ENCODE assay signal across 29 mouse cellular contexts in genomic region chr19:5483386-5484359, GRCm38 (mm10). TPM values are rescaled to one million over a fixed set of nuclear protein-coding genes. Genes with fewer than 3 reads are reported as not detected.
A peak's percentile ranks its signal among the peaks of the same experiment; 100 is the strongest.
DNase-seq lines count a peak whose midpoint lies in the region; ATAC-seq and TF ChIP-seq lines count a peak whose summit lies in the region.
"Had no signal": no experiment of that assay in that cellular context is flagged by ENCODE, and none has a peak within 500 bp of the region (broad histone marks: within the 10 kb centered on the region; RNA-seq: fewer than 3 reads in every experiment).

No protein-coding gene starts in this region.

- no peaks in the 10 kb centered on the region for H3K9me3 ChIP-seq in hindbrain, embryonic 10.5 days
- H3K9me3 ChIP-seq in hindbrain, postnatal 0 days (ENCODE audit: low read length): no peaks in the 10 kb centered on the region
- H3K9me3 ChIP-seq: embryonic facial prominence, embryonic 13.5 days; forebrain, embryonic 12.5 days; heart, embryonic 15.5 days; hindbrain, embryonic 13.5 days; neural tube, embryonic 15.5 days had no signal

- H3K4me2 ChIP-seq in hindbrain, postnatal 0 days (ENCODE audit: low read depth, low read length): no peak overlapping the region
- H3K4me2 ChIP-seq in myocyte (ENCODE audit: low read depth): no peak overlapping the region
- H3K4me2 ChIP-seq: embryonic facial prominence, embryonic 13.5 days; forebrain, embryonic 12.5 days; heart, embryonic 15.5 days; hindbrain, embryonic 13.5 days; lung, embryonic 14.5 days; neural tube, embryonic 15.5 days had no signal

- H3K27me3 ChIP-seq in hindbrain, embryonic 10.5 days (ENCODE audit: insufficient read depth, poor library complexity, severe bottlenecking): no peaks in the 10 kb centered on the region
- no peaks in the 10 kb centered on the region for H3K27me3 ChIP-seq in hindbrain, postnatal 0 days (ENCODE audit: insufficient read depth, low read length)
- no peaks in the 10 kb centered on the region for H3K27me3 ChIP-seq in myocyte (ENCODE audit: control insufficient read depth, insufficient read depth, insufficient read length)
- H3K27me3 ChIP-seq: embryonic facial prominence, embryonic 13.5 days; forebrain, embryonic 12.5 days; heart, embryonic 15.5 days; hindbrain, embryonic 13.5 days; neural tube, embryonic 15.5 days had no signal

- WGBS in hindbrain, embryonic 10.5 days: 96% methylated on average over 19 of the region's 19 CpGs
- WGBS in hindbrain, postnatal 0 days: 94% methylated on average over 19 of the region's 19 CpGs

- peaks cover 22% of the 10 kb centered on the region for H3K4me1 ChIP-seq in hindbrain, embryonic 10.5 days (replicated peaks)
- no peaks in the 10 kb centered on the region for H3K4me1 ChIP-seq in hindbrain, postnatal 0 days (ENCODE audit: insufficient read depth, low read length)

- TF ChIP-seq CTCF in hindbrain, postnatal 0 days (IDR thresholded peaks at IDR 0.05; ENCODE audit: low read depth): no peak

- peaks cover 81% of the 10 kb centered on the region for H3K36me3 ChIP-seq in hindbrain, embryonic 10.5 days
- peaks cover 31% of the 10 kb centered on the region for H3K36me3 ChIP-seq in hindbrain, postnatal 0 days (ENCODE audit: insufficient read depth, low read length)
- peaks cover 23% of the 10 kb centered on the region for H3K36me3 ChIP-seq in myocyte (ENCODE audit: control insufficient read depth, insufficient read depth)

- peaks cover 14% of the 10 kb centered on the region for H3K79me2 ChIP-seq in myocyte (ENCODE audit: control insufficient read depth, insufficient read depth)

- no peak for ATAC-seq in hindbrain, postnatal 0 days
- ATAC-seq: CD4-positive, CD25-positive, alpha-beta regulatory T cell, adult 4 months; forebrain, postnatal 0 days; intestine, postnatal 0 days had no signal

- H3K4me3 ChIP-seq in hindbrain, embryonic 10.5 days: 0 out of 2 replicates have a peak overlapping the region, but pooled peaks have one; percentile 2
- no peak overlapping the region for H3K4me3 ChIP-seq in hindbrain, postnatal 0 days (ENCODE audit: low read length)
- H3K4me3 ChIP-seq in myocyte: no peak overlapping the region
- H3K4me3 ChIP-seq: embryonic facial prominence, embryonic 13.5 days; erythroblast, embryonic 14.5 days; forebrain, embryonic 12.5 days; heart, embryonic 15.5 days; hindbrain, embryonic 13.5 days; neural tube, embryonic 15.5 days had no signal

- peak; percentile 48 for DNase-seq in cerebellum, adult 8-10 months
- DNase-seq in cerebellum, postnatal 14 days: no peak
- DNase-seq in hindbrain, embryonic 10.5 days (ENCODE audit: low spot score): no peak
- DNase-seq in hindbrain, postnatal 0 days (ENCODE audit: low spot score): no peak
- DNase-seq in right cerebral cortex, postnatal 10 days (ENCODE audit: low spot score in 2 of 2): peak; percentile 23 to 38
- no peak for DNase-seq in right cerebral cortex, postnatal 36 days (ENCODE audit: low spot score in 2 of 2)
- DNase-seq: adrenal gland, postnatal 36 days; forebrain, postnatal 0 days; heart, postnatal 36 days; kidney, postnatal 14 days; liver; lung, embryonic 14.5 days; midbrain, embryonic 14.5 days; thymus, postnatal 25 days had no signal

- no peak for TF ChIP-seq POLR2A in myocyte (IDR thresholded peaks at IDR 0.05; ENCODE audit: insufficient read length, low read depth)

- no peak overlapping the region for H3K27ac ChIP-seq in hindbrain, embryonic 10.5 days
- no peak overlapping the region for H3K27ac ChIP-seq in hindbrain, postnatal 0 days
- H3K27ac ChIP-seq: embryonic facial prominence, embryonic 13.5 days; forebrain, embryonic 12.5 days; heart, embryonic 15.5 days; hindbrain, embryonic 13.5 days; liver, embryonic 14.5 days; neural tube, embryonic 15.5 days had no signal

- no peak overlapping the region for H3ac ChIP-seq in myocyte (ENCODE audit: control insufficient read depth, insufficient read length)

- H3K9ac ChIP-seq in hindbrain, postnatal 0 days (replicated peaks; ENCODE audit: low read length): no peak overlapping the region
- H3K9ac ChIP-seq: embryonic facial prominence, embryonic 13.5 days; forebrain, embryonic 12.5 days; forebrain, postnatal 0 days; heart, embryonic 15.5 days; hindbrain, embryonic 13.5 days; liver, embryonic 14.5 days; lung, embryonic 14.5 days; neural tube, embryonic 15.5 days had no signal

TF ChIP-seq in myocyte, 11 proteins besides CTCF, POLR2A, EP300 and RAD21:
- TF ChIP-seq POLR2AphosphoS2 (IDR thresholded peaks at IDR 0.05; ENCODE audit: insufficient read length, low read depth): peak; percentile 75
- no peak for TF ChIP-seq MYOG (IDR thresholded peaks at IDR 0.05; ENCODE audit: control insufficient read depth in 1 of 3, insufficient read depth in 1 of 3, insufficient read length in 2 of 3, low read depth in 2 of 3)
- TF ChIP-seq TCF3 (IDR thresholded peaks at IDR 0.05; ENCODE audit: insufficient read length, low read depth): no peak
- no peak for TF ChIP-seq CEBPB (IDR thresholded peaks at IDR 0.05; ENCODE audit: insufficient read depth, poor library complexity, severe bottlenecking)
- no peak for TF ChIP-seq MAX (IDR thresholded peaks at IDR 0.05; ENCODE audit: low read depth)

RNA-seq across cellular contexts. Expression of gene Mus81, which starts 4.5 kb away (rescaled TPM):
- polyA plus RNA-seq in hindbrain, embryonic 10.5 days (2016; fragmentation: Nextera tagmentation; extraction: Ambion mirVana): 43.7 and 51.4 TPM in 2 replicates
- total RNA-seq in hindbrain, postnatal 0 days (2014; rRNA removed): 56.8 and 58.8 TPM in 2 replicates
- 27.4 and 27.7 TPM in 2 replicates for polyA plus RNA-seq in hindbrain, postnatal 0 days (2015; fragmentation: Nextera tagmentation; extraction: Ambion mirVana)
- polyA plus RNA-seq in myocyte (2012; fragmentation: generic; extraction: Trizol): 66.4 TPM

RNA-seq across cellular contexts. Expression of gene Cfl1, which starts 6.6 kb away (rescaled TPM):
- 3,259 and 3,562 TPM in 2 replicates for polyA plus RNA-seq in hindbrain, embryonic 10.5 days (2016; fragmentation: Nextera tagmentation; extraction: Ambion mirVana)
- 1,468 and 1,477 TPM in 2 replicates for total RNA-seq in hindbrain, postnatal 0 days (2014; rRNA removed)
- polyA plus RNA-seq in hindbrain, postnatal 0 days (2015; fragmentation: Nextera tagmentation; extraction: Ambion mirVana): 3,076 and 3,214 TPM in 2 replicates
- polyA plus RNA-seq in myocyte (2012; fragmentation: generic; extraction: Trizol): 948 TPM

RNA-seq across cellular contexts. Expression of gene Efemp2, which starts 9.9 kb away (rescaled TPM):
- polyA plus RNA-seq in hindbrain, embryonic 10.5 days (2016; fragmentation: Nextera tagmentation; extraction: Ambion mirVana): 62.7 and 71.3 TPM in 2 replicates
- 46.3 and 49.3 TPM in 2 replicates for total RNA-seq in hindbrain, postnatal 0 days (2014; rRNA removed)
- polyA plus RNA-seq in hindbrain, postnatal 0 days (2015; fragmentation: Nextera tagmentation; extraction: Ambion mirVana): 36.5 and 41.7 TPM in 2 replicates
- polyA plus RNA-seq in myocyte (2012; fragmentation: generic; extraction: Trizol): 81.3 TPM

RNA-seq across cellular contexts. Expression of gene Ctsw, which starts 15.4 kb away (rescaled TPM):
- polyA plus RNA-seq in hindbrain, embryonic 10.5 days (2016; fragmentation: Nextera tagmentation; extraction: Ambion mirVana): 2.0 and 3.0 TPM in 2 replicates
- total RNA-seq in hindbrain, postnatal 0 days (2014; rRNA removed): 1.2 and 4.5 TPM in 2 replicates
- polyA plus RNA-seq in hindbrain, postnatal 0 days (2015; fragmentation: Nextera tagmentation; extraction: Ambion mirVana): 1.6 and 2.0 TPM in 2 replicates
- 7.2 TPM for polyA plus RNA-seq in myocyte (2012; fragmentation: generic; extraction: Trizol)
- total RNA-seq: gastrocnemius, adult 8-10 months; layer of hippocampus, adult 18-20 months had no signal
- polyA plus RNA-seq: erythroblast, embryonic 14.5 days; testis, adult 2 months had no signal

RNA-seq across cellular contexts. Expression of gene 1700020D05Rik, which starts 19.9 kb away (rescaled TPM):
- polyA plus RNA-seq in hindbrain, embryonic 10.5 days (2016; fragmentation: Nextera tagmentation; extraction: Ambion mirVana): not detected in 2 replicates
- total RNA-seq in hindbrain, postnatal 0 days (2014; rRNA removed): 3.8 and 4.8 TPM in 2 replicates
- polyA plus RNA-seq in hindbrain, postnatal 0 days (2015; fragmentation: Nextera tagmentation; extraction: Ambion mirVana): not detected in 2 replicates
- polyA plus RNA-seq in myocyte (2012; fragmentation: generic; extraction: Trizol): 0.17 TPM
- total RNA-seq: common myeloid progenitor, adult 5-6 weeks had no signal
- polyA plus RNA-seq: CD4-positive, CD25-positive, alpha-beta regulatory T cell, adult 4 months; embryonic facial prominence, embryonic 13.5 days; forebrain, postnatal 0 days; hindbrain, embryonic 13.5 days; intestine, postnatal 0 days; kidney, embryonic 14.5 days had no signal

Comparison
In these comparisons a context has a peak if more than half of its experiments do, and no peak if none do; other contexts are left out.
1. DNase-seq: peak in cerebellum, adult 8-10 months (single experiment) and right cerebral cortex, postnatal 10 days (2 of 2); none in cerebellum, postnatal 14 days (0 of 2), hindbrain, embryonic 10.5 days (single experiment), hindbrain, postnatal 0 days (single experiment) and right cerebral cortex, postnatal 36 days (0 of 2).